Mouse (Mus musculus) liver, adult 2 months (tissue): ENCODE data around the gene C1qtnf5.

Source experiments
- CTCF ChIP-seq: fragments of 200-500 bp; IDR thresholded peaks from 2 replicates; pipeline ENCODE4 v1.5.1; 2011; ENCODE audit warnings: low read depth, low read length, control low read depth
- POLR2A ChIP-seq: fragments of 200-500 bp; IDR thresholded peaks from 2 replicates; pipeline ENCODE4 v1.6.1; 2011; ENCODE audit warnings: low read length, control low read depth; ENCODE audit not compliant: insufficient read depth; ENCODE audit errors: extremely low read depth

- no peak for TF ChIP-seq POLR2A
- TF ChIP-seq CTCF: no peak
Measured at GRCm38 (mm10) chr9:44077266-44077910, 29.7 kb upstream of the C1qtnf5 start.
